Mouse (Mus musculus): ENCODE results near the gene Ldah.
A peak's percentile ranks its signal among the peaks of the same experiment; 100 is the strongest.

Ldah gene

GRCm38 (mm10) chr12:8281225-8282017 is 73.5 kb downstream of the Ldah start:
- DNase-seq (ENCODE audit: low read depth, low spot score) = no peak

- DNase-seq (ENCODE audit: low read depth, low spot score) = no peak
Observed at GRCm38 (mm10) chr12:8287970-8288369, 80.1 kb downstream of the Ldah start.

GRCm38 (mm10) chr12:8289099-8289498 is 81.2 kb downstream of the Ldah start:
- DNase-seq (ENCODE audit: low read depth, low spot score) = no peak

- DNase-seq (ENCODE audit: low read depth, low spot score) = no peak
Observed at GRCm38 (mm10) chr12:8289499-8289898, 81.6 kb downstream of the Ldah start.

GRCm38 (mm10) chr12:8291157-8291853 is 83.4 kb downstream of the Ldah start:
- DNase-seq (ENCODE audit: low read depth, low spot score) = peak; percentile 51

GRCm38 (mm10) chr12:8295307-8295913 is 87.5 kb downstream of the Ldah start:
- DNase-seq (ENCODE audit: low read depth, low spot score) = no peak

GRCm38 (mm10) chr12:8296154-8296553 is 88.2 kb downstream of the Ldah start:
- no peak for DNase-seq (ENCODE audit: low read depth, low spot score)

GRCm38 (mm10) chr12:8297586-8298214 is 89.8 kb downstream of the Ldah start:
- no peak for DNase-seq (ENCODE audit: low read depth, low spot score)

GRCm38 (mm10) chr12:8298361-8299142 is 90.6 kb downstream of the Ldah start:
- DNase-seq (ENCODE audit: low read depth, low spot score) = no peak

- no peak for DNase-seq (ENCODE audit: low read depth, low spot score)
Observed at GRCm38 (mm10) chr12:8299143-8300110, 91.5 kb downstream of the Ldah start.

- DNase-seq (ENCODE audit: low read depth, low spot score) = no peak
Observed at GRCm38 (mm10) chr12:8300111-8300480, 92.2 kb downstream of the Ldah start.

GRCm38 (mm10) chr12:8300521-8300920 is 92.6 kb downstream of the Ldah start:
- no peak for DNase-seq (ENCODE audit: low read depth, low spot score)

- no peak for DNase-seq (ENCODE audit: low read depth, low spot score)
Observed at GRCm38 (mm10) chr12:8301011-8301814, 93.3 kb downstream of the Ldah start.

- no peak for DNase-seq (ENCODE audit: low read depth, low spot score)
Observed at GRCm38 (mm10) chr12:8301841-8302431, 94.0 kb downstream of the Ldah start, which contains the start of gene Gdf7. Gene Gdf7, minus strand, starts transcription at chr12:8301954.

GRCm38 (mm10) chr12:8305258-8305657 is 97.4 kb downstream of the Ldah start:
- no peak for DNase-seq (ENCODE audit: low read depth, low spot score)

- peak; percentile 39 for DNase-seq (ENCODE audit: low read depth, low spot score)
Observed at GRCm38 (mm10) chr12:8306432-8306831, 98.5 kb downstream of the Ldah start.

- no peak for DNase-seq (ENCODE audit: low read depth, low spot score)
Observed at GRCm38 (mm10) chr12:8306910-8307309, 99.0 kb downstream of the Ldah start.

GRCm38 (mm10) chr12:8310992-8311391 is 103.1 kb downstream of the Ldah start:
- DNase-seq (ENCODE audit: low read depth, low spot score) = no peak

GRCm38 (mm10) chr12:8312266-8312665 is 104.4 kb downstream of the Ldah start:
- DNase-seq (ENCODE audit: low read depth, low spot score) = no peak

All from retina, adult 2 months (tissue).